Mouse (Mus musculus) ES-Bruce4 (cell line): ENCODE data around the gene Tti1. TPM values are rescaled to one million over a fixed set of nuclear protein-coding genes. Genes with fewer than 3 reads are reported as not detected.

ENCODE experiments used
- H3K27ac ChIP-seq: 2 replicates; pipeline ENCODE4 v1.5.1; 2012; ENCODE audit warnings: low read length, inconsistent platforms; ENCODE audit not compliant: insufficient read depth
- H3K27me3 ChIP-seq: 2 replicates; pipeline ENCODE4 v1.6.1; 2012; ENCODE audit warnings: mild to moderate bottlenecking, low read length, inconsistent platforms; ENCODE audit not compliant: control insufficient read depth, poor library complexity, insufficient read depth, severe bottlenecking
- H3K36me3 ChIP-seq: 2 replicates; pipeline ENCODE4 v1.6.1; 2012; ENCODE audit warnings: inconsistent platforms, mild to moderate bottlenecking, low read length, moderate library complexity; ENCODE audit not compliant: control insufficient read depth, poor library complexity, insufficient read depth, severe bottlenecking
- H3K4me1 ChIP-seq: one replicate; pipeline ENCODE4 v1.8.1; 2011; ENCODE audit warnings: low read length; ENCODE audit not compliant: control insufficient read depth, insufficient read depth
- H3K4me3 ChIP-seq: 2 replicates; pipeline ENCODE4 v1.5.1; 2011; ENCODE audit warnings: low read depth, mild to moderate bottlenecking, low read length
- H3K9ac ChIP-seq: 2 replicates; pipeline ENCODE4 v1.6.1; 2012; ENCODE audit warnings: low read depth, mild to moderate bottlenecking, inconsistent platforms; ENCODE audit not compliant: poor library complexity, severe bottlenecking
- H3K9me3 ChIP-seq: replicated peaks from 2 replicates; pipeline ENCODE4 v1.6.1; 2012; ENCODE audit warnings: mild to moderate bottlenecking, low read length, inconsistent platforms; ENCODE audit not compliant: control insufficient read depth, poor library complexity, insufficient read depth, severe bottlenecking
- CTCF ChIP-seq: IDR thresholded peaks from one replicate; pipeline ENCODE4 v1.8.1; 2011; ENCODE audit warnings: low read depth, low read length
- EP300 ChIP-seq: IDR thresholded peaks from 2 replicates; pipeline ENCODE4 v1.6.1; 2011; ENCODE audit warnings: low read depth, low read length; ENCODE audit not compliant: insufficient read depth
- POLR2A ChIP-seq: IDR thresholded peaks from one replicate; pipeline ENCODE4 v1.8.1; 2011; ENCODE audit warnings: low read length; ENCODE audit not compliant: insufficient read depth
- polyA plus RNA-seq: library from polyadenylated mRNA; stranded (reverse); fragments of >200 nt; gene quantifications from 2 replicates; pipeline ENCODE4 v1.2.4, GENCODE M21; 2011; ENCODE audit warnings: low read depth; ENCODE audit not compliant: missing spikeins, insufficient read depth, insufficient read length

Gene Tti1
- polyA plus RNA-seq, 1 experiment, result 48.5 TPM

DNA sequence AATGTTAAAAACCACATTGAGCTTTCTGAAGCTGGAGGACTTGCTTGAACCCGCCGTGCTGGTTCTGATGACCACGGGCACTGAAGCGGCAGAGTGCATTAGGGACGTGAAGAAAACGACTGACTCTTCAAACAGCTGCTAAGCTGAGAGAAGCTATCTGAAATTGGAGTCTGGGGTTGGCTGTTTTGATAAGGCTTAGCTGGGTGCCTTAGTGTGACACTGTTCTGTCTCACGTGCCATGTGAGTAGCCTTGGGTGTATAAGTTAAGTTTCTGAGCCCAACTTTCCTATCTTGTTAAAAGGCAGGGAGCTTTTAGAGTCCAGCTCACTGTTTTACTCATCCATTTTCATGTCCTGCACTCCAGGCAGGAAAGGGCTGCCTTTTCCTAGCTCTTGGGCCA is 8.7 kb upstream of the Tti1 start:
- H3K27ac ChIP-seq, result no peak overlapping the region
- H3K9me3 ChIP-seq, result no peaks in the 10 kb centered on the region
- H3K4me3 ChIP-seq, result no peak overlapping the region
- H3K9ac ChIP-seq, result no peak overlapping the region
- H3K36me3 ChIP-seq, result no peaks in the 10 kb centered on the region
- H3K4me1 ChIP-seq, result no peaks in the 10 kb centered on the region
- TF ChIP-seq POLR2A (no peak), EP300 (no peak), CTCF (no peak)
- no peaks in the 10 kb centered on the region for H3K27me3 ChIP-seq

DNA sequence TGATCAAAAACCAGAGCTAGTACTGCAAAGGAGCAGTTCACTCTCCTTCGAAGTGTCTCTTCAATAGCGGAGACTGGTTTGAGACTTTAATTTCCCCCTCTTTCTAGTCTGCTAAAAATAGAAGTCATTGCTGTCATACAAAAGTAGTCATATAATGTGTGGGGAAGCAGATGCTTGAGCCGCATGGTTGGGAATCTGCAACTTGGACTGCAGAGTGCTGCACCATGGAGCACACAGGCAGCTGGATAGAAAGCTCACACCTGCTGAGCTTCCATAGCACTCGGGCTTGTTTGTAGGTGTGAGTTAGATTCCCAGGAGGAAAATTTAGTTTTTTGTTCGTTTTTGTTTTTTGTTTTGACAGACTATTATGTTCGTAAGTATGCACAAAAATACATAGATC is 8.2 kb upstream of the Tti1 start:
- H3K9me3 ChIP-seq, result no peaks in the 10 kb centered on the region
- H3K27ac ChIP-seq, result no peak overlapping the region
- H3K4me1 ChIP-seq, result no peaks in the 10 kb centered on the region
- no peak for TF ChIP-seq CTCF
- TF ChIP-seq EP300, result no peak
- TF ChIP-seq POLR2A, result no peak
- H3K9ac ChIP-seq, result no peak overlapping the region
- no peaks in the 10 kb centered on the region for H3K36me3 ChIP-seq
- H3K27me3 ChIP-seq, result no peaks in the 10 kb centered on the region
- H3K4me3 ChIP-seq, result no peak overlapping the region

DNA sequence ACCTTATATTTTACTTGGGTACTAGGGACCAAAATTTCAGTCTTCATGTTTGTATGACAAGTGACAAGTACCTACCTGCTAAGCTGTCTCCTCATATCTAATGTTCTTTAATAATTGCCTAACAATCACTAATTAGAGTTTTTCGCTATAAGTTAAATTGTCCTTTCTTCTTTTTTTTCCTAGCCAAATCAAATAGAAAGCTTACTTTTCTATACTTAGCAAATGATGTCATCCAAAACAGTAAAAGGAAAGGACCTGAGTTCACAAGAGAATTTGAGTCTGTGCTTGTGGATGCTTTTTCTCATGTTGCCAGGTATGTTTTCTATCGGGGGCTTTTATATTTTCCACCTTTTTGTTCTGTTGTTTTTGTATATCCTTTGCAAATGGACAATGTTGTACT is 7.6 kb upstream of the Tti1 start:
- Histone ChIP-seq H3K9me3 (no peaks in the 10 kb centered on the region), H3K9ac (no peak overlapping the region), H3K36me3 (no peaks in the 10 kb centered on the region), H3K27me3 (no peaks in the 10 kb centered on the region), H3K4me1 (no peaks in the 10 kb centered on the region), H3K4me3 (no peak overlapping the region), H3K27ac (no peak overlapping the region)
- TF ChIP-seq EP300 (no peak), CTCF (no peak), POLR2A (no peak)

DNA sequence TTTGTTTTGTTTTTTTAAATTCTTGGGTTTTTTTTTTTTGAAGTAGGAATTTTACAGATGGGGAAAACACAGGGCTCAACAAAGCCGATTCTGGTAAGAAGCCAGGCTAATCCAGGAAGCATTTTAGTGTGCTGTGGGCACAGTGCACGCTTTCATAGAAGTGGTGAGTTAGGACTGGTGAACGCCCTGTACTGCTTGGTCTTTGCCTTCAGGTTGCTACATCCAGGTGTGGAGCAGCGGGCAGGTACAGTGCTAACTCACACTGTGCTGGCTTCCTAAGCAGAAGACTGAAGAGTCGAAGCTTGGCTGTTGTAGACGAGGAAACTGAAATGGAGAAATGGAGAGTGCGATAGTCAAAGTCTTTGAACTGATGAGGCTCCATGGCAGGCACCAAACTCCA is 1.8 kb upstream of the Tti1 start:
- no peak for TF ChIP-seq CTCF
- no peak for TF ChIP-seq POLR2A
- no peak for TF ChIP-seq EP300
- no peaks in the 10 kb centered on the region for H3K27me3 ChIP-seq

DNA sequence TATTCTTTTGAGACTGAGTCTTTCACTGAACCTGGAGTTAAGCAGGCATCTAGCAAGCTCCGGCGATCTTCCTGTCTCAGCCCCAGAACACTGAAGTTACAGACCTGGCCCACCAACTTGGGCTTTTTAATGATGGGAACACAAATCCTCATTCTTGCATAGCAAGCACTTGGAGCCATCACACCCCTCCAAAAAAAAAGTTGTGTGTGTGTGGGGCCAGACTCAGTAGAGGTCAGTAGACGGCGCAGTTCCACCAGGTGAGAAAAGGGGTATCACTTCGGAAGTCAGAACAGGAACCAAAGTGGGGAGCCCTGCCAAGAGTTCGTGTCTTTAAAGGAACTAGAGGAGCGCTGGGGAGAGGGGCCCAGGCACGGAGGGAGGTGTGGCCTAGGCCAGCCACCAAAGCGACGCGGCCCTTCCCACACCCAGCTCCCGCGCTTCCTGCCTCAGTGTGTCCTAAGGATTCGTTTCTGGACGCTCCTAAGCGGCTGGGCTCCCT is 329 bp downstream of the Tti1 start:
- Histone ChIP-seq H3K9ac (peak overlapping the region; percentile 67), H3K36me3 (no peaks in the 10 kb centered on the region), H3K27me3 (no peaks in the 10 kb centered on the region), H3K4me3 (peak overlapping the region; percentile 96), H3K27ac (peak overlapping the region; percentile 18), H3K9me3 (no peaks in the 10 kb centered on the region), H3K4me1 (peaks cover 3% of the 10 kb centered on the region)
- no peak for TF ChIP-seq POLR2A
- TF ChIP-seq EP300, result no peak
- no peak for TF ChIP-seq CTCF

More for the DNA sequence above, 1.8 kb upstream of the Tti1 start:
- no peaks in the 10 kb centered on the region for H3K9me3 ChIP-seq
- no peaks in the 10 kb centered on the region for H3K36me3 ChIP-seq
- peaks cover 3% of the 10 kb centered on the region for H3K4me1 ChIP-seq
- no peak overlapping the region for H3K27ac ChIP-seq
- H3K4me3 ChIP-seq, result no peak overlapping the region
- H3K9ac ChIP-seq, result peak overlapping the region; percentile 67; the same call in 1 of the 2 replicates

DNA sequence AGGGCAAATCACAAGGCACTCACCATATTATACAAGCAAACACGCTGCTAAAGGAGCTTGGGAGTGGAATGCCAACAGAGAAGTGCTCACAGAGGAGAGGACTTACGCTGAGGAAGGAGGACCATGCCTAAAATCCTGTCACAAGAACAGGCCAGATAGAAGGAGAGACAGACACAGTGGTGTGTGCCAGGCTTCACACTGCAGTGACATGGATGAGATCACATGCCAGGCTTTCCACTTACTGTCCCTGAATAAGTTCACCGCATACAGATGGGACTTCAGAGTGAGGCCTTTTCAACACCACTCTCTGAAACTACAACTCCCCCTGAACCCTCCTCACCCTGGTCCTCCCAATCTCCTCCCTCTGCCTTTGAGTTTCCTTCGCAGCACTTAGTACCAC is 10.9 kb downstream of the Tti1 start:
- no peak for TF ChIP-seq POLR2A
- TF ChIP-seq EP300, result no peak
- TF ChIP-seq CTCF, result no peak
- Histone ChIP-seq H3K27me3 (no peaks in the 10 kb centered on the region), H3K4me1 (no peaks in the 10 kb centered on the region), H3K9ac (no peak overlapping the region), H3K4me3 (no peak overlapping the region), H3K36me3 (no peaks in the 10 kb centered on the region), H3K27ac (no peak overlapping the region), H3K9me3 (no peaks in the 10 kb centered on the region)
